Mouse (Mus musculus): Measurements from ENCODE around the gene Gm28308. TPM values are rescaled to one million over a fixed set of nuclear protein-coding genes. Genes with fewer than 3 reads are reported as not detected.
A peak's percentile ranks its signal among the peaks of the same experiment; 100 is the strongest.

The Gm28308 gene
- polyA plus RNA-seq, 1 experiment from 2014 or later = not detected

GRCm38 (mm10) chr6:52158276-52159051 is 54.7 kb downstream of the Gm28308 start, which contains the start of gene Hoxa1:
TSS of gene Hoxa1 (minus strand) at chr6:52158317.
- Histone ChIP-seq H3K27ac (peak within 1 kb of the TSS; percentile 100), H3K9ac (peak within 1 kb of the TSS; percentile 99), H3K4me2 (replicated peaks) (peak within 1 kb of the TSS; percentile 81), H3K9me3 (ENCODE audit: control insufficient read depth, low read length) (no peaks in the 10 kb centered on the region), H3K27me3 (ENCODE audit: control insufficient read depth, insufficient read depth, low read length) (peaks cover 71% of the 10 kb centered on the region), H3K4me1 (replicated peaks; ENCODE audit: control insufficient read depth, insufficient read depth, low read length) (peaks cover 14% of the 10 kb centered on the region), H3K4me3 (replicated peaks; ENCODE audit: low read length) (peak within 1 kb of the TSS; percentile 71), H3K36me3 (replicated peaks; ENCODE audit: control insufficient read depth, insufficient read depth) (0 out of 2 replicates have a peak, but pooled peaks cover 3% of the 10 kb centered on the region)
- ATAC-seq (ENCODE audit: low FRiP score) = peak; percentile 91
- DNase-seq (ENCODE audit: low spot score) = peak; percentile 85
- under 1% methylated on average over 55 of the region's 55 CpGs for WGBS

GRCm38 (mm10) chr6:52157466-52158275 is 55.5 kb downstream of the Gm28308 start:
- 1% methylated on average over 32 of the region's 32 CpGs for WGBS
- H3K9ac ChIP-seq = no peak overlapping the region
- H3K27ac ChIP-seq = no peak overlapping the region; the same call in 1 of the 2 replicates
- H3K4me3 ChIP-seq (replicated peaks; ENCODE audit: low read length) = peak overlapping the region; percentile 71
- peaks cover 14% of the 10 kb centered on the region for H3K4me1 ChIP-seq (replicated peaks; ENCODE audit: control insufficient read depth, insufficient read depth, low read length)
- peaks cover 74% of the 10 kb centered on the region for H3K27me3 ChIP-seq (ENCODE audit: control insufficient read depth, insufficient read depth, low read length)
- peak overlapping the region; percentile 81 for H3K4me2 ChIP-seq (replicated peaks)
- no peaks in the 10 kb centered on the region for H3K36me3 ChIP-seq (replicated peaks; ENCODE audit: control insufficient read depth, insufficient read depth)
- no peak; the same call in 1 of the 2 replicates for ATAC-seq (ENCODE audit: low FRiP score)
- no peaks in the 10 kb centered on the region for H3K9me3 ChIP-seq (ENCODE audit: control insufficient read depth, low read length)
- DNase-seq (ENCODE audit: low spot score) = no peak

GRCm38 (mm10) chr6:52156551-52157200 is 56.5 kb downstream of the Gm28308 start:
- H3K27me3 ChIP-seq (ENCODE audit: control insufficient read depth, insufficient read depth, low read length) = peaks cover 78% of the 10 kb centered on the region
- DNase-seq (ENCODE audit: low spot score) = peak; percentile 24
- peak overlapping the region; percentile 81 for H3K4me2 ChIP-seq (replicated peaks)
- H3K9me3 ChIP-seq (ENCODE audit: control insufficient read depth, low read length) = no peaks in the 10 kb centered on the region
- WGBS = 6% methylated on average over 20 of the region's 20 CpGs
- H3K4me3 ChIP-seq (replicated peaks; ENCODE audit: low read length) = peak overlapping the region; percentile 71
- no peak overlapping the region for H3K9ac ChIP-seq
- H3K27ac ChIP-seq = no peak overlapping the region
- H3K36me3 ChIP-seq (replicated peaks; ENCODE audit: control insufficient read depth, insufficient read depth) = no peaks in the 10 kb centered on the region
- no peak for ATAC-seq (ENCODE audit: low FRiP score)
- H3K4me1 ChIP-seq (replicated peaks; ENCODE audit: control insufficient read depth, insufficient read depth, low read length) = peaks cover 14% of the 10 kb centered on the region

- Histone ChIP-seq H3K36me3 (replicated peaks; ENCODE audit: control insufficient read depth, insufficient read depth) (no peaks in the 10 kb centered on the region), H3K4me3 (replicated peaks; ENCODE audit: low read length) (no peak overlapping the region), H3K27me3 (ENCODE audit: control insufficient read depth, insufficient read depth, low read length) (peaks cover 88% of the 10 kb centered on the region), H3K9me3 (ENCODE audit: control insufficient read depth, low read length) (no peaks in the 10 kb centered on the region), H3K9ac (no peak overlapping the region), H3K4me2 (replicated peaks) (no peak overlapping the region), H3K27ac (no peak overlapping the region), H3K4me1 (replicated peaks; ENCODE audit: control insufficient read depth, insufficient read depth, low read length) (peaks cover 14% of the 10 kb centered on the region)
- 51% methylated on average over 3 of the region's 3 CpGs for WGBS
- ATAC-seq (ENCODE audit: low FRiP score) (no peak), DNase-seq (ENCODE audit: low spot score) (no peak)
Measured at GRCm38 (mm10) chr6:52155471-52155870, 57.7 kb downstream of the Gm28308 start.

- Histone ChIP-seq H3K27ac (no peak overlapping the region), H3K4me1 (replicated peaks; ENCODE audit: control insufficient read depth, insufficient read depth, low read length) (peaks cover 6% of the 10 kb centered on the region), H3K9ac (no peak overlapping the region), H3K27me3 (ENCODE audit: control insufficient read depth, insufficient read depth, low read length) (peaks cover 93% of the 10 kb centered on the region), H3K9me3 (ENCODE audit: control insufficient read depth, low read length) (no peaks in the 10 kb centered on the region), H3K4me3 (replicated peaks; ENCODE audit: low read length) (no peak overlapping the region), H3K4me2 (replicated peaks) (no peak overlapping the region), H3K36me3 (replicated peaks; ENCODE audit: control insufficient read depth, insufficient read depth) (no peaks in the 10 kb centered on the region)
- ATAC-seq (ENCODE audit: low FRiP score) (no peak), DNase-seq (ENCODE audit: low spot score) (peak; percentile 24)
- WGBS = 17% methylated on average over 5 of the region's 5 CpGs
Measured at GRCm38 (mm10) chr6:52154044-52154443, 59.1 kb downstream of the Gm28308 start.

- DNase-seq (ENCODE audit: low spot score) = peak; percentile 25
- Histone ChIP-seq H3K27me3 (ENCODE audit: control insufficient read depth, insufficient read depth, low read length) (peaks cover 93% of the 10 kb centered on the region), H3K4me1 (replicated peaks; ENCODE audit: control insufficient read depth, insufficient read depth, low read length) (peaks cover 5% of the 10 kb centered on the region; the same call in 1 of the 2 replicates), H3K27ac (no peak overlapping the region), H3K9ac (no peak overlapping the region), H3K4me2 (replicated peaks) (no peak overlapping the region), H3K36me3 (replicated peaks; ENCODE audit: control insufficient read depth, insufficient read depth) (no peaks in the 10 kb centered on the region), H3K9me3 (ENCODE audit: control insufficient read depth, low read length) (no peaks in the 10 kb centered on the region), H3K4me3 (replicated peaks; ENCODE audit: low read length) (no peak overlapping the region)
- ATAC-seq (ENCODE audit: low FRiP score) = no peak
- 5% methylated on average over 6 of the region's 6 CpGs for WGBS
Measured at GRCm38 (mm10) chr6:52153270-52153669, 59.9 kb downstream of the Gm28308 start.

GRCm38 (mm10) chr6:52152226-52153193 is 60.6 kb downstream of the Gm28308 start:
- H3K27me3 ChIP-seq (ENCODE audit: control insufficient read depth, insufficient read depth, low read length) = peaks cover 85% of the 10 kb centered on the region
- no peak overlapping the region for H3K4me3 ChIP-seq (replicated peaks; ENCODE audit: low read length)

GRCm38 (mm10) chr6:52151571-52151970 is 61.6 kb downstream of the Gm28308 start:
- Histone ChIP-seq H3K9me3 (ENCODE audit: control insufficient read depth, low read length) (no peaks in the 10 kb centered on the region), H3K4me2 (replicated peaks) (no peak overlapping the region), H3K27me3 (ENCODE audit: control insufficient read depth, insufficient read depth, low read length) (peaks cover 84% of the 10 kb centered on the region), H3K4me3 (replicated peaks; ENCODE audit: low read length) (no peak overlapping the region), H3K4me1 (replicated peaks; ENCODE audit: control insufficient read depth, insufficient read depth, low read length) (no peaks in the 10 kb centered on the region), H3K27ac (no peak overlapping the region), H3K9ac (no peak overlapping the region), H3K36me3 (replicated peaks; ENCODE audit: control insufficient read depth, insufficient read depth) (no peaks in the 10 kb centered on the region)
- ATAC-seq (ENCODE audit: low FRiP score) (no peak), DNase-seq (ENCODE audit: low spot score) (no peak)
- WGBS = 25% methylated on average over 4 of the region's 4 CpGs

More at GRCm38 (mm10) chr6:52152226-52153193, 60.6 kb downstream of the Gm28308 start:
- ATAC-seq (ENCODE audit: low FRiP score) (no peak), DNase-seq (ENCODE audit: low spot score) (peak; percentile 32)
- Histone ChIP-seq H3K4me2 (replicated peaks) (no peak overlapping the region), H3K4me1 (replicated peaks; ENCODE audit: control insufficient read depth, insufficient read depth, low read length) (no peaks in the 10 kb centered on the region), H3K27ac (no peak overlapping the region), H3K9me3 (ENCODE audit: control insufficient read depth, low read length) (no peaks in the 10 kb centered on the region), H3K36me3 (replicated peaks; ENCODE audit: control insufficient read depth, insufficient read depth) (no peaks in the 10 kb centered on the region), H3K9ac (no peak overlapping the region)
- WGBS = 8% methylated on average over 16 of the region's 16 CpGs
